Mouse (Mus musculus): Measurements from ENCODE around the gene Arl8b.

- no peak for TF ChIP-seq HCFC1 (IDR thresholded peaks at IDR 0.05; ENCODE audit: low read depth, low read length)
- TF ChIP-seq ZC3H11A (IDR thresholded peaks at IDR 0.05; ENCODE audit: low read depth, low read length): no peak
- no peak for TF ChIP-seq USF2 (IDR thresholded peaks at IDR 0.05; ENCODE audit: borderline replicate concordance in 1 of 2, insufficient read depth in 1 of 2, low read depth in 1 of 2, low read length in 2 of 2)
- TF ChIP-seq ELF1 (IDR thresholded peaks at IDR 0.05; ENCODE audit: low read depth, low read length): no peak
- TF ChIP-seq CTCF (IDR thresholded peaks at IDR 0.05 in 2 of 3, conservative IDR thresholded peaks at IDR 0.05 in 1 of 3; ENCODE audit: control insufficient read depth in 1 of 3, insufficient read depth in 1 of 3, low read depth in 2 of 3, low read length in 3 of 3, poor library complexity in 1 of 3, severe bottlenecking in 1 of 3): no peak
- TF ChIP-seq UBTF (IDR thresholded peaks at IDR 0.05; ENCODE audit: borderline replicate concordance, insufficient read depth, low read depth, low read length): no peak
- no peak for TF ChIP-seq POLR2A (IDR thresholded peaks at IDR 0.05; ENCODE audit: control insufficient read depth in 1 of 2, insufficient read depth in 1 of 2, low read depth in 1 of 2, low read length in 2 of 2, poor library complexity in 1 of 2)
- no peak for TF ChIP-seq RCOR1 (IDR thresholded peaks at IDR 0.05; ENCODE audit: low read depth, low read length)
- no peak for TF ChIP-seq MAX (IDR thresholded peaks at IDR 0.05; ENCODE audit: low read length)
- no peak for TF ChIP-seq E2F4 (IDR thresholded peaks at IDR 0.05; ENCODE audit: borderline replicate concordance, low read depth, low read length)
- TF ChIP-seq BHLHE40 (IDR thresholded peaks at IDR 0.05; ENCODE audit: borderline replicate concordance, low read depth, low read length): no peak
- TF ChIP-seq SIN3A (IDR thresholded peaks at IDR 0.05; ENCODE audit: low read length): no peak
- TF ChIP-seq GATA1 (IDR thresholded peaks at IDR 0.05; ENCODE audit: low read depth, low read length): no peak
Observed at GRCm38 (mm10) chr6:108758997-108759697, 23.8 kb upstream of the Arl8b start.
